Mouse (Mus musculus): Measurements from ENCODE around the gene Lrig1.

GRCm38 (mm10) chr6:94594711-94595110 lies 105.2 kb downstream of the Lrig1 start:
- no peak for TF ChIP-seq CTCF (IDR thresholded peaks at IDR 0.05; ENCODE audit: low read depth, low read length)
- TF ChIP-seq POLR2A (IDR thresholded peaks at IDR 0.05; ENCODE audit: borderline replicate concordance, low read depth, low read length), result no peak

All from bone marrow macrophage, adult 2 months (primary cell).